Mouse (Mus musculus) heart, postnatal 25 days (tissue): ENCODE results near the gene Gpr37l1. TPM values are rescaled to one million over a fixed set of nuclear protein-coding genes. Genes with fewer than 3 reads are reported as not detected.

Experiments used
- DNase-seq: peaks from one replicate; pipeline ENCODE4 v3.0.0; 2022; ENCODE audit warnings: low spot score
- intact Hi-C: fragments of 180-260 bp; cut with DNase I; formaldehyde crosslinking; loops from one replicate; pipeline ENCODE4 v1.15.1; 2025
- total RNA-seq, 2 experiments: library from RNA; stranded (reverse); gene quantifications; 2 replicates each; pipeline ENCODE4 v1.2.3; 2021

Gpr37l1 gene
- total RNA-seq, 2 experiments from 2014 or later = 0.81 to 1.1 TPM

GRCm38 (mm10) chr1:135154411-135154959 is 13.0 kb downstream of the Gpr37l1 start:
- DNase-seq = peak; percentile 65
- intact Hi-C loops = loop anchor here (2.0 kb wide), 1 partner anchor 214 kb away; no protein-coding TSS in a partner anchor

GRCm38 (mm10) chr1:135154011-135154410 is 13.5 kb downstream of the Gpr37l1 start:
- intact Hi-C loops = loop anchor here (2.0 kb wide), 1 partner anchor 215 kb away; no protein-coding TSS in a partner anchor
- DNase-seq = no peak

- intact Hi-C loops = no loop called here
- no peak for DNase-seq
Observed at GRCm38 (mm10) chr1:135148996-135149395, 18.5 kb downstream of the Gpr37l1 start.

- DNase-seq = no peak
- intact Hi-C loops = no loop called here
Observed at GRCm38 (mm10) chr1:135148476-135148875, 19.0 kb downstream of the Gpr37l1 start.

- no peak for DNase-seq
- intact Hi-C loops = no loop called here
Observed at GRCm38 (mm10) chr1:135147702-135148058, 19.8 kb downstream of the Gpr37l1 start.

- intact Hi-C loops = no loop called here
- DNase-seq = peak; percentile 81
Observed at GRCm38 (mm10) chr1:135146946-135147701, 20.4 kb downstream of the Gpr37l1 start.

GRCm38 (mm10) chr1:135146077-135146945 is 21.2 kb downstream of the Gpr37l1 start, which contains the start of gene Arl8a:
Gene Arl8a, plus strand, starts transcription at chr1:135146824.
- DNase-seq = peak; percentile 81
- intact Hi-C loops = no loop called here

GRCm38 (mm10) chr1:135143940-135144339 is 23.5 kb downstream of the Gpr37l1 start:
- no peak for DNase-seq
- intact Hi-C loops = no loop called here

- no peak for DNase-seq
- intact Hi-C loops = no loop called here
Observed at GRCm38 (mm10) chr1:135142452-135142851, 25.0 kb downstream of the Gpr37l1 start.

- intact Hi-C loops = no loop called here
Observed at GRCm38 (mm10) chr1:135139906-135140305, 27.6 kb downstream of the Gpr37l1 start.

GRCm38 (mm10) chr1:135136500-135136899 is 31.0 kb downstream of the Gpr37l1 start:
- intact Hi-C loops = no loop called here

More at GRCm38 (mm10) chr1:135139906-135140305, 27.6 kb downstream of the Gpr37l1 start:
- no peak for DNase-seq

GRCm38 (mm10) chr1:135135111-135135787 is 32.2 kb downstream of the Gpr37l1 start:
- DNase-seq = no peak
- intact Hi-C loops = no loop called here

More at GRCm38 (mm10) chr1:135136500-135136899, 31.0 kb downstream of the Gpr37l1 start:
- DNase-seq = no peak

- intact Hi-C loops = loop anchor here (1.0 kb wide), 1 partner anchor 25 kb away; no protein-coding TSS in a partner anchor
- no peak for DNase-seq
Observed at GRCm38 (mm10) chr1:135133678-135134435, 33.6 kb downstream of the Gpr37l1 start.

GRCm38 (mm10) chr1:135132893-135133369 is 34.5 kb downstream of the Gpr37l1 start:
- no peak for DNase-seq
- intact Hi-C loops = no loop called here

GRCm38 (mm10) chr1:135132473-135132872 is 35.0 kb downstream of the Gpr37l1 start, which contains the start of gene Ptpn7:
Gene Ptpn7, plus strand, starts transcription at chr1:135132700.
- intact Hi-C loops = no loop called here

GRCm38 (mm10) chr1:135131560-135131959 is 35.9 kb downstream of the Gpr37l1 start:
- intact Hi-C loops = no loop called here
- DNase-seq = no peak

More at GRCm38 (mm10) chr1:135132473-135132872, 35.0 kb downstream of the Gpr37l1 start, which contains the start of gene Ptpn7:
- DNase-seq = peak; percentile 46

GRCm38 (mm10) chr1:135131034-135131433 is 36.4 kb downstream of the Gpr37l1 start:
- intact Hi-C loops = no loop called here
- no peak for DNase-seq

- intact Hi-C loops = no loop called here
- no peak for DNase-seq
Observed at GRCm38 (mm10) chr1:135130376-135131018, 37.0 kb downstream of the Gpr37l1 start.
